Mouse (Mus musculus): ENCODE results near the gene Kctd6. TPM values are rescaled to one million over a fixed set of nuclear protein-coding genes. Genes with fewer than 3 reads are reported as not detected.

Gene Kctd6
- polyA plus RNA-seq, 1 experiment: 16.9 TPM

DNA sequence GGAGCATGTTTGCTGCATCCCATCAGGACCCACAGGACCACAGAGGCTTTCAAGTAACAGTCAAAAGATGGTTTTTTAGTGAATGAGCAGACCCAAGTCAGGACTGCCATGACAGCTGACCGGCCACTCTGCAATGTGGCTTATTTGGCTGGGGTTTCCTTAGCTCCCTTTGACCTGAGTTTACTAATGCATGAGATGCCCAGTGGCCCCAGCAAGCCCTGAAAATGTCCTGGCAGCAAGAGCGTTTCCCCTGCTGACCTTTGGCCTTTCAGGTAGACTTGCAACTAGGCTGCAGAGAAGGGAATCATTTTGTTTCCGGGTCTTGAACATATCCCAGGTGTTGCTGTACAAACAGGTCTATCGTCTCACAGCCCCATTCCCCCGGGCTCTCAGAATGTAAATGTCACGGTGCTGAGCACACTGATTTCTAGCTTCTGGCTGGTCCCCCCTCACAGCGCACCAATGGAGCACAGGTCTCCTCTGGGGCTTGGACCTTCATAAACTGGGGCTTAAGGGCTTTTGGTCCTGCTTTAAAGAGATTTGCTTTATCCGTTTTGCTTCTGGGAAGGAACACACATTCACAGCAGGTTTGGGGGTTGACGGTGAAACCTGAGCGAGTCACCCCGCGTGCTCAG, 22.5 kb upstream of the Kctd6 start:
- no peak for TF ChIP-seq POLR2A (IDR thresholded peaks at IDR 0.05; ENCODE audit: borderline replicate concordance, extremely low read depth, insufficient read depth, insufficient read length, poor library complexity, severe bottlenecking)
- no peak for TF ChIP-seq CTCF (IDR thresholded peaks at IDR 0.05; ENCODE audit: borderline replicate concordance, extremely low read depth, insufficient read depth, insufficient read length)
- DNase-seq (ENCODE audit: low read depth): no peak

DNA sequence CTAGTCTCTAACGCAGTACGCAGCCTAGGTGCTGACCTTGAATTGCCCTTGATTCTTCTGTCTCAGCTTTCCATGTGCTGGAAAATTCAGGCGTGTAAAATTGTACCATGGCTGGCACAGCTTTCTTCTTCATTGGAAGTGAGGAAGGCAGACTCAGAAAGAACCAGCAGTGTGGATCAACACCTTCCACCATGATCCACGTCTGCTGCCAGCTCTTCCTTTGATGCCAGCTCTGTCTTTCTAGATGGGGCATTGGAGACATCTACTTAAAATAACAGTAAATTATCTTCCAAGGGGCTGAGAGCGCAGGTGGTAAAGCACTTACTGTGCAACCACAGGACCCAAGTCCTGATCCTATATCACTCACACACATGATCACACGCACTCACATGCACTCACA, 21.2 kb upstream of the Kctd6 start:
- TF ChIP-seq POLR2A (IDR thresholded peaks at IDR 0.05; ENCODE audit: borderline replicate concordance, extremely low read depth, insufficient read depth, insufficient read length, poor library complexity, severe bottlenecking) (no peak), CTCF (IDR thresholded peaks at IDR 0.05; ENCODE audit: borderline replicate concordance, extremely low read depth, insufficient read depth, insufficient read length) (no peak)
- DNase-seq (ENCODE audit: low read depth): peak; percentile 46

DNA sequence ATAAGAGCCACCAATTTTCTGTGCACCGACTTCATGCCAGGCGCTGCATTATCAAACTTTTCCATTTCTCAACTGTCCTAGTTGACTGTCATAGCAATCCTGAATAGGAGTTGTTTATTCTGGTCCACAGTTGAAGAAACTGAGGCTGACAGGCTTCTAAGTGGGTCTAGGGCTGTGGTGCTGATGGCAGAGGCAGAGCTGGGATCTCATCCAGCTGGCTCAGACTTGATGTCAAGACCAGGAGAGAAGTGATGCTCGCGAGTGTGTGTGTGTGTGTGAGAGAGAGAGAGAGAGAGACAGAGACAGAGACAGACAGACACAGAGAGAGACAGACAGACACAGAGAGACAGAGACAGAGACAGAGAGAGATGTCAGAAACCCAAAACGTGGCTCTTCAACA, 13.2 kb upstream of the Kctd6 start:
- TF ChIP-seq CTCF (IDR thresholded peaks at IDR 0.05; ENCODE audit: borderline replicate concordance, extremely low read depth, insufficient read depth, insufficient read length) (no peak), POLR2A (IDR thresholded peaks at IDR 0.05; ENCODE audit: borderline replicate concordance, extremely low read depth, insufficient read depth, insufficient read length, poor library complexity, severe bottlenecking) (no peak)
- DNase-seq (ENCODE audit: low read depth): peak; percentile 74

DNA sequence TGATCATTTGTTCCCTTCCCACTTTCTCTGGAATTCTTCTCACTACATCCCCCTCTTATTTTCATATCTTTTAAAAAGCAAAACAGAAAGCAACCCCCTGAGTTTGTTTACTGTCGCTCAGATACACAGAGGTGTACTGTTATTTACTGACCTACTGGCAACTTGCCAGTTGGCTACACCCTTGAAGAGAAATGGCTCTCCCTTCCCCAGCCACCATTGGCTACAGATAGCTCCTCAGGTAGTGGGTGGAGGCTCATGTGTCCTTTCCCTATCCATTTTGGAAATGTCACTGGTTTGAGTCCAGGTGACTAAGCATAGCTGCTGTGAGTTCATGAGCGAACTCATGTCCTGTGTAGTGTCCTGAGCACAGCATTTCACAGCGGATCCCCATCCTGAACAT, 12.2 kb upstream of the Kctd6 start:
- DNase-seq (ENCODE audit: low read depth): no peak
- no peak for TF ChIP-seq POLR2A (IDR thresholded peaks at IDR 0.05; ENCODE audit: borderline replicate concordance, extremely low read depth, insufficient read depth, insufficient read length, poor library complexity, severe bottlenecking)

DNA sequence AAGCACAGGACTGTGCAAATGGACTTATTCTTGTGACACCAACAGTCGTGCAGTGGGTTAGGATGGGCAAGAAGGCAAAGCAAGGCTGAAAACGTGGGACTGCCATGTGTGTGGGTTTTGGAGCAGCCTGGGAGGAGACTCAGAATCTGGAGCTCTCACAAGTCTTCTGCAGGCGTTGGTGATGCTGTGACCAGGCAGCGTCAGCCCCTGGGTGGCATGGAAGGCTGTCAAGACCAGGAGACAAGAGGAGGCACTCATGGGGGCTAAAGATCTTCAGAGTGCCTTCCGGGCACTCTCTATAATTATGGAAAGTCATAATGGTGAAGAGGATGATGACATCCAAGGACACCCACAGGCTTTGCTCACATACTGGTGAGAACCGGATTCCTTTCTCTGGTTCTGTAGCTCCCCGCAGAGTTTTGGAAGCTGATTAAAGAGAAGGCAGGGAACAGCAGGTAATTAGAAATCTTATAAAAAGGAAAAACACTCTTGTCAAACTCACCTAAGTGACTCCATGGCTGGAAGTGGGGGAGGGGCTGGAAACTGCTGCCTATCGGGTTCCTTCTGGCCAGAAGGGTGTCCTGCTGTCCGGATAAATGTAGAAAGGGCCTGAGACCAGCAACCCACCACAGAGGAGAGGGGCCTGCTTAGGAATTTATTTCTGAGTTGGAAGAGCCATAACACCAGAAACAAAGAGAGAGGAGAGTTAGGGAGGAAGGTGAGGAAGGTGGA, 7.6 kb upstream of the Kctd6 start:
- TF ChIP-seq POLR2A (IDR thresholded peaks at IDR 0.05; ENCODE audit: borderline replicate concordance, extremely low read depth, insufficient read depth, insufficient read length, poor library complexity, severe bottlenecking): no peak
- DNase-seq (ENCODE audit: low read depth): no peak

DNA sequence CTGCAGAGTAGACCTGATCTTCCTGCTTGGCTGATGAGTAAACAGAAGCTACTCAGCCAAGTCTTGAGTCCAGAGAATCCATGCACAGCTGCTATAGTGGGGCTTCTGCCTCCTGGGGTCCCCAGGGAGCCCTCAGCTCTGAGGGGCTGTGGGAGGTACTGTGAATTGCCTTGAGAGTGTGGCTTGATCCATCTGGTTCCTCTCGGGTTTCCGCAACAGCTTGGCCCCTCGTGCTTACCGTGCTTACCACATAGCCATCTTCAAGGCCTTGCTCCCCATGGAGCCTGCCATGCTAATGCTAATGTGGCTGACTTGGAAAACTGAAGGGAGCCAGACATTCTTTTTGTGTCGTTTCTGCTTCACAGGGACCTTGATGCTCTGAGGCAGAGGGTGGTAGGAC, 6.8 kb upstream of the Kctd6 start:
- DNase-seq (ENCODE audit: low read depth): peak; percentile 80
- TF ChIP-seq POLR2A (IDR thresholded peaks at IDR 0.05; ENCODE audit: borderline replicate concordance, extremely low read depth, insufficient read depth, insufficient read length, poor library complexity, severe bottlenecking): no peak

DNA sequence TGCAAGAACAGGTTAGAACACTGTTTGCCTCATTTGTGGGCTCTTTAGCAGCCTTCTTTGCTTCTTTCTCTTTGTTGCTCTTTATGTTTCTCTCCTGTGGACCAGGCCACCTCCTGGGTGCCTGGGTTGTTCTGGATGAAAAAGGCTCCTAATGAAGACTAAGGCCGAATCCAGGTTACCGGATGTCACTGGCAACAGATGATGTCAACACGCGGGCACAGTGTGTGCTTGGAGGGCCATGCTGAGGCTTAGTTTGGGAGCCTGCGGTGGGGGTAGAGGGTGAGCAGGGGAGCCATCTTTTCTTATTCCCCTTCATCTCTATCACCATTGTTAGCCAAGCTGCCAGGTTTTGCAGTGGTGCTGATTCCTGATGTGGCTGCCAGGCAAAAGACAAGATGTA, 6.4 kb upstream of the Kctd6 start:
- DNase-seq (ENCODE audit: low read depth): no peak
- no peak for TF ChIP-seq POLR2A (IDR thresholded peaks at IDR 0.05; ENCODE audit: borderline replicate concordance, extremely low read depth, insufficient read depth, insufficient read length, poor library complexity, severe bottlenecking)

DNA sequence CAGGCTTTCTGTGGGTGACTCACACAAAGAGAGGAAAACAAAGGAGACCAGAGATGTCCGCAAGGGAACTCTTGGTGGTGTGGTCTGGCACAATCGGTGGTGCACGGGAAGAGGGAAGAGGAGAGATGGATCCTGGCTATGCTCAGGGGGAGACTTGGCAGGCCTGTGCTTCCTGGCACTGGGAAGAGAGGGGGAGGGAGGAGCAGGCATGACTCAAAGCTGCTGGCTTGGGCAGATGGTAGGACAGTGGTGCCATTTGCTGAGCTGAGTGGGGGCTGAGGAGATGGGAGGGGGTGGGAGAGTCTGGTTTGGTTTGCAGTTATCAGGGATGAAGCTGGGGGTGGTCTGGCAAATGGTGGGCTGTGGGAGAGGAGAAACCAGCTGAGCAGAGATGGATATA, 5.1 kb upstream of the Kctd6 start:
- peak; percentile 84 for DNase-seq (ENCODE audit: low read depth)
- TF ChIP-seq CTCF (IDR thresholded peaks at IDR 0.05; ENCODE audit: borderline replicate concordance, extremely low read depth, insufficient read depth, insufficient read length) (no peak), POLR2A (IDR thresholded peaks at IDR 0.05; ENCODE audit: borderline replicate concordance, extremely low read depth, insufficient read depth, insufficient read length, poor library complexity, severe bottlenecking) (no peak)

DNA sequence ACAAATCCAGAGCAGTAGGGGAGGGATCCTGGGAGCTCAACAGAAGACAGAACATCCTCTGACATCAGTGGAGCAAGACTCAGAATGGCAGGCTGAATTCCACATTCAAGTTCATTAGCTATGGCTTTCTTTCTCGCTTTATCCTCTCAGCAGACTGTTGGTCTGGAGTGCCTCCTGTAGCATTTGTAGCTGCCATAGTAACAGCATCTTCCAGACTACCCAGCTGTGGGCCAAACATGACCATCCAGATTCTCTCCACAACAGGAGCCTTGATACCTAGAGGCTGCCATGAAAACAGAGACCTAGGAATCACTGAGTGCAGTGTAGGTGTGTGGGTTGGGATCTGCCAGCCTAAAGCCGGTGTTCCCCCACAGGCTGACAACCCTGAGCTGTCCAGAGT, 4.0 kb upstream of the Kctd6 start:
- DNase-seq (ENCODE audit: low read depth): no peak
- TF ChIP-seq POLR2A (IDR thresholded peaks at IDR 0.05; ENCODE audit: borderline replicate concordance, extremely low read depth, insufficient read depth, insufficient read length, poor library complexity, severe bottlenecking) (no peak), CTCF (IDR thresholded peaks at IDR 0.05; ENCODE audit: borderline replicate concordance, extremely low read depth, insufficient read depth, insufficient read length) (no peak)

DNA sequence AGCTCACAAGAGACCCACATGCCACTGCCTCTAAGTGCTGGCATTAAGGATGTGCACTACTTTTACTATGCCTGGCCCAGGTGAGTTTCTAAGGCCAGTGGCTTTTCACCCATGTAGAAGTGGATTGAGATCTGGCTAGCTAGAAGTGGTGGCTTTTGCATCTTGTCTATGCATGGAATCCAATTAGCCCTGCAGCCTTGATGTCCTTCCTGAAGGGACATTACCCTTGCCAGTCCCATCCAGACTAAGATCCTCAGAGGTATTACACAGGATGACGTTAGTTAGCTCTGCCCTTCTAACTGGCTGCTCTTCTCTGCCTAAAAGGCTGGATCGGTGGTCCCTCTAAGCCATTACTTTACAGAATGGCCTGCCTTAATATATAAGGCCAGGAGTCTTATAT, 944 bp upstream of the Kctd6 start:
- TF ChIP-seq POLR2A (IDR thresholded peaks at IDR 0.05; ENCODE audit: borderline replicate concordance, extremely low read depth, insufficient read depth, insufficient read length, poor library complexity, severe bottlenecking) (no peak), CTCF (IDR thresholded peaks at IDR 0.05; ENCODE audit: borderline replicate concordance, extremely low read depth, insufficient read depth, insufficient read length) (no peak)
- no peak for DNase-seq (ENCODE audit: low read depth)

DNA sequence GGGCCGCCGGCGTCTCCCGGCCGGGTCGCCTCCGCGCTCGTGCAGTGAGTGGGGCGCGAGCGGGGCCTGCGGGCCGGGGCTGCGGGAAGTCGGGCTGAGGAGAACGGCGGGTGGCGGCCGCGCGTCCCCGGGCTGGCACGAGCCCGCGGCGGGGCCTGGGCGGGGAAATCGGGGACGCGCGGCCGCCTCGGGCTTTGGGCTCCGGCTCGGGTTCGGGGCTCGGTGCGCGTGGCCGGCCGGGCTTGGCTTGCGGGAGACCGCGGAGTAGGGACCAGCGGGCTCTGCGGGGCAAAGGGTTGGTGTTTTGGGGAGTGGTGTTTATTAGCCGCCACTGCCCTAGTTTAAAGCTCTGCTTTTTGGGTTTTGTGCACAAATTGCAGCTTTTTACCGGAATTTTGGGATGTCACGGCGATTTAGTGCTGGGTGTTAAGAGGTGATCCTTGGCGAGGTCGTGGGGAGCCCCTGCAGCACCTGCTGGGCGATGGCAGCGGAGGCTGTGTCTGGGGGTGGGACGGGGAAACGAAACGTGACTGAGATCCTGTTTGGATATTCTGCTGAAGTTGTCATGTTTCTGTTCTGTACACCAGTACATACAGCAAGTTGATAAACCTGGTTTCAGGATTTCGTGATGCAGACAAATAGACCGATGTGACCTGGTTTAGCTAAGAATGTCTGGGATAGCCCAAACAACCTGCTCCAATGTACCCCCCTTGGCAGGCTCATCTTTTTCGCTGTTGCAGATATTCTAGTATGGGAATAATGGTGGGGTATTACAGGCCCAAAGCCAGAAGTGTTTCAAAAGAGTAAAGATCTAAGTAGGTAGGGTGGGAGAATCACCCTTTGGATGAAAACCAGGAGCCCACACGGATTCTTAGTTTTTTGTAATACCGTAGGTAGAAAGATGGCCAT, 613 bp downstream of the Kctd6 start:
- peak; percentile 82 for DNase-seq (ENCODE audit: low read depth)
- TF ChIP-seq CTCF (IDR thresholded peaks at IDR 0.05; ENCODE audit: borderline replicate concordance, extremely low read depth, insufficient read depth, insufficient read length): no peak
- 0 out of 2 replicates have a peak, but pooled peaks have one; percentile 5 for TF ChIP-seq POLR2A (IDR thresholded peaks at IDR 0.05; ENCODE audit: borderline replicate concordance, extremely low read depth, insufficient read depth, insufficient read length, poor library complexity, severe bottlenecking)

Data from brain, embryonic 14.5 days (tissue).